ENCODE assay signal across 8 mouse cellular contexts in the genomic region with DNA sequence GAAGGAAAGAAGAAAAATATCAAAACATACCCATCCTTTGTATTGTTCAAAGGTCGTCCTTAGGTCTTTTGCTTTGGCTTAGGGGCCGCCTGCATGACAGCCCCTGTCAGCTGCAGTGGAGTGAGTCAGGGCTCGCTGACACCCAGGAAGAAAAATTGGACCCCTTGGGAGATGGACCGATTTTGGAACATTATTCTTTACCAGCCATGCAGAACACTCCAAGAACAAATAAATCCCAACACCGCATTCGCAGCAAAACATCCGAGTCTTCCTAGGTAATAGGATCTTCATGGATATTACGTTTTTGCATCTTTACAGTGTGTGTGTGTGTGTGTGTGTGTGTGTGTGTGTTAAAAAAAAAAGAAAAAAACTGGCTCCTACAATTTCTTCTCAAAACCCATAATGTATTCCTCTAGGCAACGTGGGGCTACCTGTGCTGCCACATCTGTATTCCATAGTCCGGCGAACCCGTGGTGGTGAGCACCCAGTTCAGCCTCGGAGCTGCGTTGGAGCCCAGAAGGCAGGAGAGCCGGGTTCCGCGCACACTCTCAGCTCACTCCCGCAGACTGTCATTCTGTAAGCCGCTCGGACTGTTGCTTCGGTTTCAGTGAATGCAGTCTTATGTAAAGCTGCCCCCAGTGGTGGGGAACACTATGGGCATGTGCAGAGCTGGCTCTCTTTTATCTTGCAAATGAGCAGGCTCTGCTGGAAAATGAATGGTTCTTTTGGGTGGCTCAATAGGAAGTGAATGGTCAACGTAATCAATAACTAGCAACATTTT. TPM values are rescaled to one million over a fixed set of nuclear protein-coding genes. Genes with fewer than 3 reads are reported as not detected.
DNase-seq lines count a peak whose midpoint lies in the region; ATAC-seq and TF ChIP-seq lines count a peak whose summit lies in the region.

A gene (minus strand): TSS at position 598 of the 781 bp plus-strand sequence.

- DNase-seq in adrenal gland, adult (ENCODE audit: inconsistent age in 2 of 2, low spot score in 1 of 2): peak; percentile 39 to 80
- peak; percentile 55 to 74 for DNase-seq in cerebellum, postnatal 4 days (ENCODE audit: low spot score in 2 of 2)
- DNase-seq in gastrocnemius, postnatal 10 days: peak; percentile 29
- DNase-seq in left cerebral cortex, postnatal 14 days (ENCODE audit: low spot score in 2 of 2): peak; percentile 88 to 90
- DNase-seq in midbrain, embryonic 11.5 days (ENCODE audit: low spot score, missing footprints): peak; percentile 93
- no peak for DNase-seq in spleen, postnatal 36 days (ENCODE audit: low spot score in 2 of 2)

- peaks cover 6% of the 10 kb centered on the region; the same call in 1 of the 2 replicates for H3K27me3 ChIP-seq in intestine, postnatal 0 days (replicated peaks; ENCODE audit: control insufficient read depth, insufficient read depth, low read length)
- H3K27me3 ChIP-seq in midbrain, embryonic 11.5 days (ENCODE audit: control insufficient read depth, insufficient read depth, low read length): peaks cover 13% of the 10 kb centered on the region
- H3K27me3 ChIP-seq in stomach, embryonic 15.5 days (replicated peaks): 0 out of 2 replicates have a peak, but pooled peaks cover 12% of the 10 kb centered on the region

- WGBS in intestine, postnatal 0 days: 4% methylated on average over 22 of the region's 22 CpGs
- WGBS in midbrain, embryonic 11.5 days: 1% methylated on average over 22 of the region's 22 CpGs
- WGBS in stomach, embryonic 15.5 days: 3% methylated on average over 22 of the region's 22 CpGs

- intact Hi-C loops in left cerebral cortex, postnatal 14 days (cut with DNase I): loop anchor here (5.0 to 10.0 kb wide), 3 partner anchors 508 to 1675 kb away; a partner anchor contains a TSS

- TF ChIP-seq CTCF in intestine, postnatal 0 days (IDR thresholded peaks at IDR 0.05; ENCODE audit: low read depth): peak; percentile 74

- H3K9ac ChIP-seq in intestine, postnatal 0 days (ENCODE audit: low read depth, low read length): no peak within 1 kb of the TSS
- peak within 1 kb of the TSS; percentile 36; the same call in 1 of the 2 replicates for H3K9ac ChIP-seq in midbrain, embryonic 11.5 days (ENCODE audit: low read length)
- no peak within 1 kb of the TSS for H3K9ac ChIP-seq in stomach, embryonic 15.5 days

- ATAC-seq in intestine, postnatal 0 days: no peak
- peak; percentile 94 for ATAC-seq in midbrain, embryonic 11.5 days (ENCODE audit: low FRiP score)
- ATAC-seq in stomach, embryonic 15.5 days (ENCODE audit: insufficient read depth, low FRiP score, low read depth): peak; percentile 84

- peak within 1 kb of the TSS; percentile 19 for H3K4me3 ChIP-seq in intestine, postnatal 0 days (ENCODE audit: low read depth, low read length)
- peak within 1 kb of the TSS; percentile 32 for H3K4me3 ChIP-seq in midbrain, embryonic 11.5 days (ENCODE audit: low read depth, low read length)
- H3K4me3 ChIP-seq in stomach, embryonic 15.5 days (replicated peaks): peak within 1 kb of the TSS; percentile 38

- no peaks in the 10 kb centered on the region for H3K36me3 ChIP-seq in intestine, postnatal 0 days (ENCODE audit: control insufficient read depth, insufficient read depth)
- no peaks in the 10 kb centered on the region for H3K36me3 ChIP-seq in midbrain, embryonic 11.5 days (ENCODE audit: control insufficient read depth, insufficient read depth, low read length)
- H3K36me3 ChIP-seq in stomach, embryonic 15.5 days: no peaks in the 10 kb centered on the region

- peak within 1 kb of the TSS; percentile 58 for H3K4me2 ChIP-seq in intestine, postnatal 0 days (replicated peaks; ENCODE audit: low read depth)
- peak within 1 kb of the TSS; percentile 70 for H3K4me2 ChIP-seq in midbrain, embryonic 11.5 days
- H3K4me2 ChIP-seq in stomach, embryonic 15.5 days: peak within 1 kb of the TSS; percentile 63

- H3K27ac ChIP-seq in intestine, postnatal 0 days (ENCODE audit: low read depth, low read length): no peak within 1 kb of the TSS
- no peak within 1 kb of the TSS for H3K27ac ChIP-seq in midbrain, embryonic 11.5 days (ENCODE audit: low read depth, low read length)
- H3K27ac ChIP-seq in stomach, embryonic 15.5 days: no peak within 1 kb of the TSS

- no peaks in the 10 kb centered on the region for H3K9me3 ChIP-seq in intestine, postnatal 0 days (ENCODE audit: control insufficient read depth)
- H3K9me3 ChIP-seq in midbrain, embryonic 11.5 days (ENCODE audit: control insufficient read depth, low read length): no peaks in the 10 kb centered on the region
- no peaks in the 10 kb centered on the region for H3K9me3 ChIP-seq in stomach, embryonic 15.5 days

- H3K4me1 ChIP-seq in intestine, postnatal 0 days (replicated peaks; ENCODE audit: control insufficient read depth, insufficient read depth, low read length): no peaks in the 10 kb centered on the region
- H3K4me1 ChIP-seq in midbrain, embryonic 11.5 days (ENCODE audit: control insufficient read depth, insufficient read depth, low read length): peaks cover 7% of the 10 kb centered on the region
- peaks cover 3% of the 10 kb centered on the region; the same call in 1 of the 2 replicates for H3K4me1 ChIP-seq in stomach, embryonic 15.5 days

RNA-seq across cellular contexts. Expression of the gene that starts here (rescaled TPM):
- under 1 TPM; 0.28 to 0.34 TPM for total RNA-seq in gastrocnemius, postnatal 10 days (2021)
- polyA plus RNA-seq in intestine, postnatal 0 days (2015; fragmentation: Nextera tagmentation; extraction: Ambion mirVana): 1.4 and 1.6 TPM in 2 replicates
- total RNA-seq in left cerebral cortex, postnatal 14 days (2021): 10 to 100 TPM; 73.2 to 76.7 TPM
- 2.1 and 2.6 TPM in 2 replicates for polyA plus RNA-seq in midbrain, embryonic 11.5 days (2014; fragmentation: Nextera tagmentation; extraction: Ambion mirVana)
- polyA plus RNA-seq in stomach, embryonic 15.5 days (2015; fragmentation: Nextera tagmentation; extraction: Ambion mirVana): 3.9 and 4.6 TPM in 2 replicates

Comparison
In these comparisons a context has a peak if more than half of its experiments do, and no peak if none do; other contexts are left out.
1. RNA of the gene that starts here (total RNA-seq): 73.2 to 76.7 TPM in left cerebral cortex, postnatal 14 days; 0.28 to 0.34 TPM in gastrocnemius, postnatal 10 days; every median in the first group is over 10 times any median in the second.
2. Peak in DNase-seq in gastrocnemius, postnatal 10 days; RNA of the gene not detected or under 1 TPM.
3. DNase-seq: peak in adrenal gland, adult (2 of 2), cerebellum, postnatal 4 days (2 of 2), left cerebral cortex, postnatal 14 days (2 of 2) and midbrain, embryonic 11.5 days (single experiment); none in spleen, postnatal 36 days (0 of 2).
4. Peak in every context shown above with its lines, with median percentiles within 50 percentile points of each other: H3K4me2 ChIP-seq and H3K4me3 ChIP-seq.